Mouse (Mus musculus): ENCODE data around the gene Psd4. TPM values are rescaled to one million over a fixed set of nuclear protein-coding genes. Genes with fewer than 3 reads are reported as not detected.

The Psd4 gene
- polyA plus RNA-seq, 1 experiment from 2014 or later, result 4.6 TPM

DNA sequence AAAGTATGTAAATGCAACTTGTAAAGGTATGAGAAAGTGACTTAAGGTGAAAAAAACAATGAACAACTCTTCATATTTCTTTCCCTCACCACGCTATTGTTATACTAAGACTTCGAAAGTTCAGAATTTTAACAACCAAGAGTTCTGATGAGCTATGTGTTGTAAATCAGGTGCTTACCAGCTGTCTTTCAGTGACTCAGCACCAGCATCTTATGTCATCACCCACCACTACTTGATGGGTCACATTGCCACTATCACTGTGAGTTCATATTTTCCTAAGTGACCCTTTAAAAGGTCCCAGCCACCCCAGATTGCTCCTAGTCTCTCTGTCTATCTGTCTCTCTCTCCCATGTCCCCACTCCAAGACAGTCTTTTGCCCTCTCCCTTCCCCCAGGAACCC is 14.3 kb upstream of the Psd4 start:
- Histone ChIP-seq H3K4me1 (ENCODE audit: control insufficient read depth, insufficient read depth, low read length) (no peaks in the 10 kb centered on the region), H3K36me3 (ENCODE audit: control insufficient read depth, insufficient read depth, low read length) (no peaks in the 10 kb centered on the region), H3K4me3 (ENCODE audit: low read length) (no peak overlapping the region), H3K27me3 (ENCODE audit: control insufficient read depth, insufficient read depth, low read length) (no peaks in the 10 kb centered on the region), H3K4me2 (replicated peaks; ENCODE audit: low read depth, low read length) (no peak overlapping the region), H3K9me3 (ENCODE audit: control insufficient read depth, low read length) (no peaks in the 10 kb centered on the region), H3K9ac (ENCODE audit: low read depth, low read length) (no peak overlapping the region), H3K27ac (ENCODE audit: low read depth, low read length) (no peak overlapping the region)
- 94% methylated on average over 2 of the region's 2 CpGs for WGBS
- ATAC-seq (ENCODE audit: low FRiP score, low TSS enrichment), result no peak

DNA sequence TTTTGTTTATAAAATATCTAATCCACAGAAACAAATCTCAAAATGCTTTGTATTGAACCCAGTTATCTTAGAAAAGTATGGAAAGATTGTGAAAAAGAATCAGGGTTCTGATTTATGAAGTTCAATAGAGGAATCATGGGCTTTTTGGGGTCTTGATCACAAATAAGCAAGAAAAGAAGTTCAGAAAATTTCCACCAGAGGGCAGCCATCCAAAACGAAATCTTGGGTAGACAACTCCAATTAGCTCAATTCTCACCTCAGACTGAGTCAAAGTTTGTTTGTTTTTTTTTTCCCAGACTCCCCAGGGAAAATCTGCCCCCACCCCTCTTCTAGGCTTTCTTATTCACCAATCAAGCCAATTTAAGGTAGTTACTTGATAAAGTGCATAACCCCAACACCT is 9.7 kb upstream of the Psd4 start:
- Histone ChIP-seq H3K27ac (ENCODE audit: low read depth, low read length) (no peak overlapping the region), H3K36me3 (ENCODE audit: control insufficient read depth, insufficient read depth, low read length) (no peaks in the 10 kb centered on the region), H3K9ac (ENCODE audit: low read depth, low read length) (no peak overlapping the region), H3K4me3 (ENCODE audit: low read length) (no peak overlapping the region), H3K4me1 (ENCODE audit: control insufficient read depth, insufficient read depth, low read length) (no peaks in the 10 kb centered on the region), H3K9me3 (ENCODE audit: control insufficient read depth, low read length) (no peaks in the 10 kb centered on the region), H3K4me2 (replicated peaks; ENCODE audit: low read depth, low read length) (no peak overlapping the region), H3K27me3 (ENCODE audit: control insufficient read depth, insufficient read depth, low read length) (no peaks in the 10 kb centered on the region)
- no peak for ATAC-seq (ENCODE audit: low FRiP score, low TSS enrichment)
- 3% methylated on average over 1 of the region's 1 CpGs for WGBS

DNA sequence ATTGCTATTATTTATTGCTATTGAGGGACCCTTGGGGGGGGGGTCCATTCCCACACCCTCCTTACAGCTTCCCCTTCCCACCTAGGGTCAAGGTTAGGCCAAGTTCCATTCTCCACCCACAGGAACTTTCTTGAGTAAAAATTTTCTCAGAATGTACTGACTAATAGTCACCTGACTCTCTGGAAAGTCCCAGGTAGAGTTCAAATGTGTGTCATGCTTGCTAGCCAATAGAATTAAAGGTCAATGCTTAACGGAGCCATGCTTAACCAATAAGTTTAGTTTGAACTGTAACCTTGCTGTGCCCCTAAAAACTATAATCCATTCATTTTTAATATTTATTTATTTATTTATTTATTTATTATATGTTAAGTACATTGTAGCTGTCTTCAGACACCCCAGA is 8.0 kb upstream of the Psd4 start:
- H3K4me1 ChIP-seq (ENCODE audit: control insufficient read depth, insufficient read depth, low read length), result no peaks in the 10 kb centered on the region
- H3K27ac ChIP-seq (ENCODE audit: low read depth, low read length), result no peak overlapping the region
- H3K27me3 ChIP-seq (ENCODE audit: control insufficient read depth, insufficient read depth, low read length), result no peaks in the 10 kb centered on the region
- H3K4me2 ChIP-seq (replicated peaks; ENCODE audit: low read depth, low read length), result no peak overlapping the region
- H3K9me3 ChIP-seq (ENCODE audit: control insufficient read depth, low read length), result no peaks in the 10 kb centered on the region
- no peaks in the 10 kb centered on the region for H3K36me3 ChIP-seq (ENCODE audit: control insufficient read depth, insufficient read depth, low read length)
- H3K4me3 ChIP-seq (ENCODE audit: low read length), result no peak overlapping the region
- ATAC-seq (ENCODE audit: low FRiP score, low TSS enrichment), result no peak
- WGBS, result 92% methylated on average over 1 of the region's 1 CpGs
- no peak overlapping the region for H3K9ac ChIP-seq (ENCODE audit: low read depth, low read length)

DNA sequence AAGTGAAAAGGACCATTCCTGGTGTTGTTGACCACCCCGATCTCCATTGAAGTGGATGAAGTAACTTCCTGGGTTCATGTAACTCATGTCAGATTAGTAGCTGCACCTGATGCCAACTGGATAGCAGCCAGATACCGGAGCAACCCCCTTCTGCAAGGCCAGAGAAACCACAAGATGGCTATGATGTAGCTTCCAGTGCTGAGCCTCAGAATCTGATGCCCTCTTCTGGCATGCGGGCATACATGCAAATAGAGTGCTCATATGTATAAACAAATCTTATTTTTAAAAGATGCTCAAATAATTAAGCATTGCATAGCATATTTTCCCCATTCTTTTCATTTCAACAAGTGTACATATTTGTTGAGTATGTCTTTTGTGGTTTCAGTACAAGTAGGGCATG is 3.6 kb upstream of the Psd4 start:
- no peak for ATAC-seq (ENCODE audit: low FRiP score, low TSS enrichment)
- H3K9me3 ChIP-seq (ENCODE audit: control insufficient read depth, low read length), result no peaks in the 10 kb centered on the region
- no peaks in the 10 kb centered on the region for H3K27me3 ChIP-seq (ENCODE audit: control insufficient read depth, insufficient read depth, low read length)
- H3K4me1 ChIP-seq (ENCODE audit: control insufficient read depth, insufficient read depth, low read length), result 0 out of 2 replicates have a peak, but pooled peaks cover 5% of the 10 kb centered on the region
- H3K4me2 ChIP-seq (replicated peaks; ENCODE audit: low read depth, low read length), result no peak overlapping the region
- WGBS, result 78% methylated on average over 3 of the region's 3 CpGs
- no peak overlapping the region for H3K27ac ChIP-seq (ENCODE audit: low read depth, low read length)
- no peaks in the 10 kb centered on the region for H3K36me3 ChIP-seq (ENCODE audit: control insufficient read depth, insufficient read depth, low read length)
- H3K4me3 ChIP-seq (ENCODE audit: low read length), result no peak overlapping the region
- H3K9ac ChIP-seq (ENCODE audit: low read depth, low read length), result no peak overlapping the region

DNA sequence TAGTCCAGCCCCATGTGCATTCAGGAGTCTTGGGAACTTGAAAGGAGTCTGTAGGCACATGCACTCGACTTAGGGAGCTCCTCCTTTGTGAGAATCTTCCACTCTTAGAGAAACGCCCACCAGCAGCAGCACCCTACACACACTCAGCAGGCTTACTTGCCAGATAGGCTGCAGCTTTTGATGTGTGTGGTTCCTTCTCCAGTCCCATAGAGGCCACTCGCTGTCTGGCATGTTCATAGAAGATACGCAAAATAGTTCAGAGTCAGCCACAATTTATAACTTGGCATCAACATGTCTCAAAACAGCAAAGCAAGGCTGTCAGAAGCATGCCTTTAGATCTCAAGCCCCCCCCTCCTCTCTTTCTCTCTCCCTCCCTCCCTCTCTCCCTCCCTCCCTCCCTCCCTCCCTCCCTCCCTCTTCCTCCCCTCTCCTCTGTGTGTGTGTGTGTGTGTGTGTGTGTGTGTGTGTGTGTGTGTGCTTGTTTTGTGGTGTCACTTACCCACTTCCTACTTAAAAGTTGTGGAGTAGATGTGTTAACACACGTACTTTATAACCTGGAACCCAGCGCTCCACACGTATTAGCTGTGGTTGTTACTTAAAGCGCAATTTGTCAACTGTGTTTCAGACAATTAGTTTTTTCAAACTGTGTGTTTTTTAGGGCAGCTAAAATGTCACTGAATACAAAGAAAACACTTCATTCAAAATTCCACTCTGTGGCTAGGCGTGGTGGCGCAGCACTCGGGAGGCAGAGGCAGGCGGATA is 985 bp upstream of the Psd4 start:
- Histone ChIP-seq H3K4me1 (ENCODE audit: control insufficient read depth, insufficient read depth, low read length) (0 out of 2 replicates have a peak, but pooled peaks cover 5% of the 10 kb centered on the region), H3K4me3 (ENCODE audit: low read length) (no peak overlapping the region), H3K4me2 (replicated peaks; ENCODE audit: low read depth, low read length) (no peak overlapping the region), H3K9me3 (ENCODE audit: control insufficient read depth, low read length) (no peaks in the 10 kb centered on the region), H3K27me3 (ENCODE audit: control insufficient read depth, insufficient read depth, low read length) (no peaks in the 10 kb centered on the region), H3K36me3 (ENCODE audit: control insufficient read depth, insufficient read depth, low read length) (no peaks in the 10 kb centered on the region), H3K9ac (ENCODE audit: low read depth, low read length) (no peak overlapping the region), H3K27ac (ENCODE audit: low read depth, low read length) (no peak overlapping the region)
- 68% methylated on average over 12 of the region's 12 CpGs for WGBS
- ATAC-seq (ENCODE audit: low FRiP score, low TSS enrichment), result no peak

DNA sequence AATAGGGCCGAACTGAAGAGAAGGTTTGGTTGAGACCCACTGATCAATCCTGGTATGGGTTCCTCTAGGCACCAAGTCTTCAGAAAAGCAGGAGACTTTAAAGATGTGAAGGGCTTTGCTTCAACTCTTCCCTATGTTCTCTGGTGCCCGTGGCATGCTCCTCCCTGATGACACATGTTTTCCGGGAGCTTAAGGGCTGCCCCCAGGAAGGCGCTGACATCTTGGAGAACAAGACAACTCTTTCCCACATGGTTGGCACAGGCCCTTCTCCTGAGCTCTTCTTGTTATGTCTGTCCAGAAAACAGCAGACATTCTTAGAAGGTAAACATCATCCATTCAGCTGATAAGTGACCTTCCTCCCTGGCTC is 498 bp downstream of the Psd4 start:
- Histone ChIP-seq H3K9me3 (ENCODE audit: control insufficient read depth, low read length) (no peaks in the 10 kb centered on the region), H3K36me3 (ENCODE audit: control insufficient read depth, insufficient read depth, low read length) (no peaks in the 10 kb centered on the region), H3K27ac (ENCODE audit: low read depth, low read length) (no peak overlapping the region), H3K4me3 (ENCODE audit: low read length) (peak overlapping the region; percentile 34; the same call in 1 of the 2 replicates), H3K4me2 (replicated peaks; ENCODE audit: low read depth, low read length) (peak overlapping the region; percentile 68), H3K27me3 (ENCODE audit: control insufficient read depth, insufficient read depth, low read length) (no peaks in the 10 kb centered on the region), H3K9ac (ENCODE audit: low read depth, low read length) (peak overlapping the region; percentile 47; the same call in 1 of the 2 replicates), H3K4me1 (ENCODE audit: control insufficient read depth, insufficient read depth, low read length) (0 out of 2 replicates have a peak, but pooled peaks cover 5% of the 10 kb centered on the region)
- WGBS, result 62% methylated on average over 4 of the region's 4 CpGs
- peak; percentile 5; the same call in 1 of the 2 replicates for ATAC-seq (ENCODE audit: low FRiP score, low TSS enrichment)

DNA sequence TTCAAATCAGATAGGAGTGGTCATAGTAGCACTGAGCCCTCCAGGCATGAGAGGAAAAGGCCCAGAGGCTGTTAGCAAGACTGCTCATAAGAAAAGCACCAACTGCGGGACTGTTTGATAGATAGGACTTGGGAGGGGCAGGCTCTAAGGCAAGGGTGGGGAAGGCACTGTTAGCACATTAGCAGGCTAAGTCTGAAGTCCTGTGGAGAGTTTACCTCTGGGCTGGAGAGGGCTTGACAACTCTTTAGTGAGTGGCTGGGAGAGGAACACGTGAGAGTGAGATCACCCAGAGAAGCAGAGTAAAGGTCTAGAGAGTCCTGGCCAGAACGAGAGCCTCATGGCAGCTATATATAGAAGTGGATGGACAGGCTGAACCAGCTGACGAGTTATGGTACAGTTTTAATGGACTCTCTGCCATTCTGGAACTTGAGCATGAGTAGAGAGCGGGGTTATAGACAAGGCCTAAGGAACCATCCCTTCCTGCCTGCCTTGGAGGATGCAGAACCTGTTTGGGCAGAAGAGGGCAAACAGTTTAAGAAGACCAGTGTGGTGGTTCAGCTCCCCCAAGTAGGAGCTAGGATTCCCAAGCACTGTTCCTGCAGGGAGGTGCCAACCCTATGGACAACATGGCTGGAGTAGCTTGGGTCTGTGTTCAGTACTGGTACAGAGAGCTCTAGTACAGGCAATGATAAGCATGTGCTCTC is 11.5 kb downstream of the Psd4 start:
- Histone ChIP-seq H3K27ac (ENCODE audit: low read depth, low read length) (no peak overlapping the region), H3K27me3 (ENCODE audit: control insufficient read depth, insufficient read depth, low read length) (no peaks in the 10 kb centered on the region), H3K4me1 (ENCODE audit: control insufficient read depth, insufficient read depth, low read length) (no peaks in the 10 kb centered on the region), H3K4me2 (replicated peaks; ENCODE audit: low read depth, low read length) (no peak overlapping the region), H3K9ac (ENCODE audit: low read depth, low read length) (no peak overlapping the region), H3K4me3 (ENCODE audit: low read length) (no peak overlapping the region), H3K36me3 (ENCODE audit: control insufficient read depth, insufficient read depth, low read length) (no peaks in the 10 kb centered on the region), H3K9me3 (ENCODE audit: control insufficient read depth, low read length) (no peaks in the 10 kb centered on the region)
- ATAC-seq (ENCODE audit: low FRiP score, low TSS enrichment), result no peak
- WGBS, result 74% methylated on average over 5 of the region's 5 CpGs

DNA sequence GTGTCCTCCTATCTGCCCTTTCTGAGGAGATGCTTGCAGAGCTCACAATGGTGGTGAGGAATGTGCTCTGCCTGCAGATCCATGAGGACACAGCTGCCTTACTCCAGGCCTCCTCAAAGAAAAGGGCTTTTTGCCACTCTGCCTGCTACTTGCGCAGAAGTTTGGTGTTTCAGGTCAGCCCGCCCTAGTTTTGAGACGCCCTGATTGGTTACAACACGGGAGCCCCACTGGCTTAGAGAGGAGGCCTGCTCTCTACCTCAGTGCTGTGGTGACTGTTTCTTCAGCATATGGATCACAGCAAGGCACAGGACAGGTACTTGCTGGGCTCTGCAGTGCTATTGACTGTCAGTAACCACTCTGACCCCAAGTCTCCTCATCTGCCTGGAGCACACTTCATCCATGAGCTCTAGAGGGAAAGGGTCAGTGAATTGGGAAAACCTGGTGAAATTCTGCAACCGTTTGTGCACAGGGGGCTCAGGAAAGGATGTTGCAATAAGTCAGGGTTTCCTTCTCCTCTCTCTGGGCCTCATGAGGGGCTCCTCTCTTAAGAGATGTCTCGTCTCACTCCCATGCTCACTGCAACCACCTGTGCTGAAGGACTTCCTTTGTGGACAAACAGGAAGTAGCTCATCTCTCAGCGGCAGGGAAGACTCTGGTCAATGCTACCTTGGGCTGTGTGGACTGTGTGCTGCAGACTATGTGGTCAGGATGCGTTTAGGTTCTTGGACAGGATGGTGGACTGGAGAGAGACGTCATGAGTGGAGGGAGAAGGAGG is 15.3 kb downstream of the Psd4 start:
- no peak overlapping the region for H3K27ac ChIP-seq (ENCODE audit: low read depth, low read length)
- H3K27me3 ChIP-seq (ENCODE audit: control insufficient read depth, insufficient read depth, low read length), result no peaks in the 10 kb centered on the region
- H3K9ac ChIP-seq (ENCODE audit: low read depth, low read length), result no peak overlapping the region
- H3K36me3 ChIP-seq (ENCODE audit: control insufficient read depth, insufficient read depth, low read length), result no peaks in the 10 kb centered on the region
- H3K4me2 ChIP-seq (replicated peaks; ENCODE audit: low read depth, low read length), result no peak overlapping the region
- no peaks in the 10 kb centered on the region for H3K4me1 ChIP-seq (ENCODE audit: control insufficient read depth, insufficient read depth, low read length)
- WGBS, result 77% methylated on average over 9 of the region's 9 CpGs
- H3K9me3 ChIP-seq (ENCODE audit: control insufficient read depth, low read length), result no peaks in the 10 kb centered on the region
- no peak overlapping the region for H3K4me3 ChIP-seq (ENCODE audit: low read length)
- no peak for ATAC-seq (ENCODE audit: low FRiP score, low TSS enrichment)

DNA sequence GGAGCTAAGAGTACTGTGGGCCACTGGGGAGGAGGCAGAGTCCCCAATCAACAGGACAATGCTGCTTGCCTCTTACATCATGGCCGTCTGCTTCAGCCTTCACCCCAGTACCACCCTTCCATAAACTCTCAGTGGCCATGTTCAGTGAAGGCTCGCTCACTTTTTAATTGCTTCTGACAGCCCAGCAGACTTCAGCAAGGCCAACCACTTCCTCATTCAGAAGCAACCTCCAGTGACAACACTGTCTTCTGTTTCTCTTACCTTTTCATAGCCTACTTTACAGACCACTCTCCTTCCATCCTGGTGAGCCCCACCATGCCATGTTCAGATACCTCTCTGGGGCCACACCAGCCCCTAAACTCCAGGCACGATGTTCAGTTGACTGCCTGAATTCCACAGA is 16.3 kb downstream of the Psd4 start:
- Histone ChIP-seq H3K9ac (ENCODE audit: low read depth, low read length) (no peak overlapping the region), H3K4me3 (ENCODE audit: low read length) (no peak overlapping the region), H3K27me3 (ENCODE audit: control insufficient read depth, insufficient read depth, low read length) (no peaks in the 10 kb centered on the region), H3K4me2 (replicated peaks; ENCODE audit: low read depth, low read length) (no peak overlapping the region), H3K9me3 (ENCODE audit: control insufficient read depth, low read length) (no peaks in the 10 kb centered on the region), H3K4me1 (ENCODE audit: control insufficient read depth, insufficient read depth, low read length) (no peaks in the 10 kb centered on the region), H3K36me3 (ENCODE audit: control insufficient read depth, insufficient read depth, low read length) (no peaks in the 10 kb centered on the region), H3K27ac (ENCODE audit: low read depth, low read length) (no peak overlapping the region)
- ATAC-seq (ENCODE audit: low FRiP score, low TSS enrichment), result no peak
- WGBS, result 86% methylated on average over 3 of the region's 3 CpGs
